In the genomic region with DNA sequence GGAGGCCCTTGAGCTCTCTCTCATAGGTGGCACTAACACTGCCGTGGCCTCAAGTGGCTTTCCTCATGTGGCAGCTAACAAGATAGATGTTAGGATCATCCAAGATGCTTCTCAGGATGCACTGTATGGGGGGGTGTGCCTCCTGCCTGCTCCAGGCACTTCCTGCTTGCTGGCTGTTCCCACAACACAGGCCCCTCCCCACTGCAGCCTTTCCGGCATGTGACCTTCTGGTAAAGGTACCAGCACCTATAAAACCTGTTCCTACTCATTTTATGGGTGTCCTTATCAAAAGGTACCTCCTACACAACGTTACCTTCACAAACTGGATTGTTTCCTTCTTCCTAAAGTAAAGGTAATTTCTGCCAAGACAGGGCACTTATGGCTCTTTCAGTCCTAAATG, we compare ENCODE assay signal across 13 mouse cellular contexts.
"Had no signal": no experiment of that assay in that cellular context is flagged by ENCODE, and none has a peak within 500 bp of the region (broad histone marks: within the 10 kb centered on the region; RNA-seq: fewer than 3 reads in every experiment).

No protein-coding gene starts in this region.

- H3K4me3 ChIP-seq: kidney, embryonic 15.5 days; limb, embryonic 12.5 days; liver, embryonic 13.5 days; lung, embryonic 15.5 days; myocyte; neural tube, embryonic 15.5 days had no signal

- H3K27me3 ChIP-seq: kidney, embryonic 15.5 days; limb, embryonic 12.5 days; liver, embryonic 13.5 days; lung, embryonic 15.5 days; neural tube, embryonic 15.5 days had no signal

- H3K4me2 ChIP-seq: kidney, embryonic 15.5 days; limb, embryonic 12.5 days; liver, embryonic 13.5 days; lung, embryonic 15.5 days; neural tube, embryonic 15.5 days had no signal

- DNase-seq: kidney, postnatal 14 days; liver; liver, embryonic 13.5 days; liver, postnatal 0 days; lung, postnatal 14 days; right cerebral cortex, adult 18-20 months; right cerebral cortex, postnatal 25 days; thymus, postnatal 4 days had no signal

- H3K9ac ChIP-seq: kidney, embryonic 15.5 days; limb, embryonic 12.5 days; liver, embryonic 13.5 days; liver, postnatal 0 days; lung, embryonic 15.5 days; neural tube, embryonic 15.5 days had no signal

- H3K36me3 ChIP-seq: kidney, embryonic 15.5 days; limb, embryonic 12.5 days; liver, embryonic 13.5 days; lung, embryonic 15.5 days; neural tube, embryonic 15.5 days had no signal

- ATAC-seq: liver, postnatal 0 days had no signal

- H3K9me3 ChIP-seq: kidney, embryonic 15.5 days; limb, embryonic 12.5 days; lung, embryonic 15.5 days; neural tube, embryonic 15.5 days had no signal

- H3K4me1 ChIP-seq: kidney, embryonic 15.5 days; limb, embryonic 12.5 days; liver, embryonic 13.5 days; neural tube, embryonic 15.5 days had no signal

- H3K27ac ChIP-seq: kidney, embryonic 15.5 days; limb, embryonic 12.5 days; liver, embryonic 13.5 days; lung, embryonic 15.5 days; neural tube, embryonic 15.5 days had no signal
